Mouse (Mus musculus) midbrain, embryonic 12.5 days (tissue): Measurements from ENCODE around the gene 4932438H23Rik. TPM values are rescaled to one million over a fixed set of nuclear protein-coding genes. Genes with fewer than 3 reads are reported as not detected.
"Not testable (repeated sequence)": the region's sequence is repeated elsewhere in the genome, so short reads cannot be mapped to it uniquely, and the experiment has no call there.

Experiments used
- ATAC-seq: fragments of 200-750 bp; cut with Nextera tagmentation; 2 replicates; pipeline ENCODE4 v1.8.0; 2017; ENCODE audit warnings: low read depth, moderate TSS enrichment, moderate library complexity; ENCODE audit not compliant: low FRiP score
- H3K27ac ChIP-seq: fragments of 300-500 bp; sonication (generic); replicated peaks from 2 replicates; pipeline ENCODE4 v1.5.1; 2016; ENCODE audit warnings: mild to moderate bottlenecking
- H3K27me3 ChIP-seq: fragments of 300-500 bp; sonication (generic); 2 replicates; pipeline ENCODE4 v1.6.1; 2016; ENCODE audit warnings: mild to moderate bottlenecking
- H3K36me3 ChIP-seq: fragments of 300-500 bp; sonication (generic); 2 replicates; pipeline ENCODE4 v1.6.1; 2016
- H3K4me1 ChIP-seq: fragments of 300-500 bp; sonication (generic); 2 replicates; pipeline ENCODE4 v1.6.1; 2016
- H3K4me2 ChIP-seq: fragments of 300-500 bp; sonication (generic); replicated peaks from 2 replicates; pipeline ENCODE4 v1.6.1; 2016; ENCODE audit warnings: mild to moderate bottlenecking, moderate library complexity
- H3K4me3 ChIP-seq: fragments of 300-500 bp; sonication (generic); 2 replicates; pipeline ENCODE4 v1.5.1; 2016; ENCODE audit warnings: mild to moderate bottlenecking
- H3K9ac ChIP-seq: fragments of 300-500 bp; sonication (generic); replicated peaks from 2 replicates; pipeline ENCODE4 v1.6.1; 2016; ENCODE audit warnings: mild to moderate bottlenecking, moderate library complexity
- H3K9me3 ChIP-seq: fragments of 300-500 bp; sonication (generic); 2 replicates; pipeline ENCODE4 v1.6.1; 2016; ENCODE audit warnings: mild to moderate bottlenecking
- WGBS: fragments of 180-500 bp; shearing (Covaris S2); methylation state at CpG from one replicate; pipeline ENCODE4 v1.1.7; 2016; 5-methylcytosine and 5-hydroxymethylcytosine counted together
- polyA plus RNA-seq: library from polyadenylated mRNA; unstranded; fragments of >200 nt; fragmentation: Nextera tagmentation; extraction: Ambion mirVana; gene quantifications from 2 replicates; pipeline ENCODE4 v1.2.1, GENCODE M21; 2016

Gene 4932438H23Rik
- polyA plus RNA-seq, 1 experiment from 2014 or later: 0.28 TPM

- WGBS: 87% methylated on average over 4 of the region's 4 CpGs
- no peaks in the 10 kb centered on the region for H3K36me3 ChIP-seq
- no peaks in the 10 kb centered on the region for H3K9me3 ChIP-seq
- H3K27me3 ChIP-seq: peaks cover 58% of the 10 kb centered on the region
- H3K4me1 ChIP-seq: peaks cover 22% of the 10 kb centered on the region
- H3K4me2 ChIP-seq: no peak overlapping the region
- no peak overlapping the region for H3K4me3 ChIP-seq
- no peak overlapping the region for H3K9ac ChIP-seq
- no peak for ATAC-seq
- no peak overlapping the region for H3K27ac ChIP-seq
These were observed 2.1 kb upstream of the 4932438H23Rik start for GRCm38 (mm10) chr16:91096984-91097506.

GRCm38 (mm10) chr16:91096016-91096415, 1.1 kb upstream of the 4932438H23Rik start:
- no peak for ATAC-seq
- Histone ChIP-seq H3K9me3 (no peaks in the 10 kb centered on the region), H3K9ac (no peak overlapping the region), H3K27me3 (peaks cover 53% of the 10 kb centered on the region), H3K4me2 (no peak overlapping the region), H3K4me1 (peaks cover 22% of the 10 kb centered on the region), H3K27ac (no peak overlapping the region), H3K4me3 (no peak overlapping the region), H3K36me3 (no peaks in the 10 kb centered on the region)
- 91% methylated on average over 2 of the region's 2 CpGs for WGBS

- Histone ChIP-seq H3K4me3 (no peak overlapping the region), H3K27ac (no peak overlapping the region), H3K36me3 (no peaks in the 10 kb centered on the region), H3K4me1 (no peaks in the 10 kb centered on the region), H3K9ac (no peak overlapping the region), H3K27me3 (peaks cover 50% of the 10 kb centered on the region), H3K9me3 (no peaks in the 10 kb centered on the region), H3K4me2 (no peak overlapping the region)
- 64% methylated on average over 4 of the region's 4 CpGs for WGBS
- no peak for ATAC-seq
These were observed 8.1 kb downstream of the 4932438H23Rik start for GRCm38 (mm10) chr16:91086642-91087306.

GRCm38 (mm10) chr16:91085239-91085825, 9.6 kb downstream of the 4932438H23Rik start:
- ATAC-seq: no peak
- Histone ChIP-seq H3K9ac (no peak overlapping the region), H3K27ac (no peak overlapping the region), H3K4me3 (no peak overlapping the region), H3K27me3 (peaks cover 54% of the 10 kb centered on the region), H3K4me1 (no peaks in the 10 kb centered on the region), H3K9me3 (no peaks in the 10 kb centered on the region), H3K4me2 (no peak overlapping the region), H3K36me3 (no peaks in the 10 kb centered on the region)
- 76% methylated on average over 17 of the region's 17 CpGs for WGBS

- no peaks in the 10 kb centered on the region for H3K4me1 ChIP-seq
- WGBS: 93% methylated on average over 21 of the region's 21 CpGs
- H3K27ac ChIP-seq: no peak overlapping the region
- H3K9ac ChIP-seq: no peak overlapping the region
- ATAC-seq: no peak
- H3K4me2 ChIP-seq: no peak overlapping the region
- H3K4me3 ChIP-seq: no peak overlapping the region
- no peaks in the 10 kb centered on the region for H3K9me3 ChIP-seq
- H3K36me3 ChIP-seq: no peaks in the 10 kb centered on the region
- H3K27me3 ChIP-seq: peaks cover 60% of the 10 kb centered on the region
These were observed 10.3 kb downstream of the 4932438H23Rik start for GRCm38 (mm10) chr16:91084307-91085238.

GRCm38 (mm10) chr16:91083002-91083646, 11.8 kb downstream of the 4932438H23Rik start:
- Histone ChIP-seq H3K9me3 (no peaks in the 10 kb centered on the region), H3K27ac (no peak overlapping the region), H3K4me1 (no peaks in the 10 kb centered on the region), H3K36me3 (no peaks in the 10 kb centered on the region), H3K9ac (no peak overlapping the region), H3K27me3 (peaks cover 57% of the 10 kb centered on the region), H3K4me2 (no peak overlapping the region), H3K4me3 (no peak overlapping the region)
- 58% methylated on average over 4 of the region's 4 CpGs for WGBS
- ATAC-seq: no peak

GRCm38 (mm10) chr16:91081508-91081907, 13.4 kb downstream of the 4932438H23Rik start:
- 0 out of 2 replicates have a peak, but pooled peaks have one; percentile 56 for ATAC-seq

GRCm38 (mm10) chr16:91076180-91076579, 18.7 kb downstream of the 4932438H23Rik start:
- no peak overlapping the region for H3K9ac ChIP-seq
- H3K4me2 ChIP-seq: no peak overlapping the region
- H3K27ac ChIP-seq: no peak overlapping the region
- H3K9me3 ChIP-seq: no peaks in the 10 kb centered on the region
- no peaks in the 10 kb centered on the region for H3K36me3 ChIP-seq
- no peak for ATAC-seq
- no peaks in the 10 kb centered on the region for H3K4me1 ChIP-seq
- peaks cover 26% of the 10 kb centered on the region for H3K27me3 ChIP-seq
- no peak overlapping the region for H3K4me3 ChIP-seq
- WGBS: 75% methylated on average over 5 of the region's 5 CpGs

More at GRCm38 (mm10) chr16:91081508-91081907, 13.4 kb downstream of the 4932438H23Rik start:
- H3K4me1 ChIP-seq: no peaks in the 10 kb centered on the region
- H3K9ac ChIP-seq: no peak overlapping the region
- no peak overlapping the region for H3K4me2 ChIP-seq
- WGBS: 20% methylated on average over 11 of the region's 12 CpGs
- H3K36me3 ChIP-seq: no peaks in the 10 kb centered on the region
- H3K4me3 ChIP-seq: no peak overlapping the region
- H3K9me3 ChIP-seq: no peaks in the 10 kb centered on the region
- H3K27ac ChIP-seq: no peak overlapping the region
- H3K27me3 ChIP-seq: peaks cover 46% of the 10 kb centered on the region

GRCm38 (mm10) chr16:91075423-91075822, 19.5 kb downstream of the 4932438H23Rik start:
- not testable (repeated sequence) for H3K4me1 ChIP-seq, H3K4me3 ChIP-seq, H3K9ac ChIP-seq, H3K9me3 ChIP-seq, H3K27ac ChIP-seq, H3K4me2 ChIP-seq, H3K36me3 ChIP-seq, ATAC-seq
- H3K27me3 ChIP-seq: peaks cover 21% of the 10 kb centered on the region
- 92% methylated on average over 8 of the region's 8 CpGs for WGBS

GRCm38 (mm10) chr16:91073163-91073892, 21.6 kb downstream of the 4932438H23Rik start:
- no peaks in the 10 kb centered on the region for H3K36me3 ChIP-seq
- no peak overlapping the region for H3K27ac ChIP-seq
- no peaks in the 10 kb centered on the region for H3K9me3 ChIP-seq
- ATAC-seq: peak; percentile 96
- H3K4me2 ChIP-seq: peak overlapping the region; percentile 32
- no peak overlapping the region for H3K4me3 ChIP-seq
- peaks cover 18% of the 10 kb centered on the region for H3K27me3 ChIP-seq
- 53% methylated on average over 17 of the region's 24 CpGs for WGBS
- H3K4me1 ChIP-seq: peaks cover 11% of the 10 kb centered on the region
- H3K9ac ChIP-seq: no peak overlapping the region

- Histone ChIP-seq H3K27me3 (peaks cover 18% of the 10 kb centered on the region), H3K4me2 (no peak overlapping the region), H3K9ac (no peak overlapping the region), H3K36me3 (no peaks in the 10 kb centered on the region), H3K4me1 (peaks cover 11% of the 10 kb centered on the region), H3K9me3 (no peaks in the 10 kb centered on the region), H3K27ac (no peak overlapping the region), H3K4me3 (no peak overlapping the region)
- 94% methylated on average over 1 of the region's 1 CpGs for whole genome bisulfite sequencing
- no peak for ATAC-seq
These were observed 22.7 kb downstream of the 4932438H23Rik start for GRCm38 (mm10) chr16:91072256-91072655.
